15 mouse cellular contexts compared by ENCODE assay signal in the genomic region with DNA sequence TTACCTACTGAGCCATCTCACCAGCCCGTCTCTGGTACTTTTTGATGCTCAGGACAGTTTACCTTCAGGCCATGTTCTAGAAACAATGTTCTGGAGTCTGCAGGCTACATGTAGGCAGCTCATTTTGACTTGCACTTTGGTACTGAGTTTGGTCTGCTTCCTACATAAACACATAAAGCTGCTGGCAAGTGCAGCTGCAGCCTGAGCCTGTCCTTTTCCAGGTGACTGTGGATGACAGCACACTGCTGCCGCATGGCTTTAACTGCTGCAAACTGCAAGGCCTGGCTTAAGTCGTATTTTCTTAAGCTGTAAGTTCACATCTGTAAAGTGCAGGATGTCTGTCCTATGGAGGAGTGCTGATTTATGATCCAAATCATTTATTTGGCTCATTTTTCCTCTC.
"Had no signal": no experiment of that assay in that cellular context is flagged by ENCODE, and none has a peak within 500 bp of the region (broad histone marks: within the 10 kb centered on the region; RNA-seq: fewer than 3 reads in every experiment).

No protein-coding gene starts in this region.

- H3K9me3 ChIP-seq: lung, embryonic 15.5 days; megakaryocyte, embryonic 14.5 days; midbrain, embryonic 12.5 days; neural tube, embryonic 13.5 days had no signal

- H3K9ac ChIP-seq: hindbrain, embryonic 14.5 days; lung, embryonic 15.5 days; midbrain, embryonic 12.5 days; neural tube, embryonic 13.5 days had no signal

- H3K27ac ChIP-seq: hindbrain, embryonic 14.5 days; lung, embryonic 15.5 days; macrophage; midbrain, embryonic 12.5 days had no signal

- H3K36me3 ChIP-seq: lung, embryonic 15.5 days; midbrain, embryonic 12.5 days; neural tube, embryonic 13.5 days had no signal

- DNase-seq: left cerebral cortex, postnatal 4 days; lung, postnatal 14 days; retina, postnatal 1 day; right cerebral cortex, postnatal 14 days; thymus, adult 18-20 months; thymus, postnatal 14 days had no signal

- H3K4me3 ChIP-seq: lung, embryonic 15.5 days; megakaryocyte, embryonic 14.5 days; midbrain, embryonic 12.5 days; neural tube, embryonic 13.5 days had no signal

- H3K4me2 ChIP-seq: hindbrain, embryonic 14.5 days; liver, embryonic 11.5 days; lung, embryonic 15.5 days; midbrain, embryonic 12.5 days; neural tube, embryonic 13.5 days had no signal

- H3K27me3 ChIP-seq: lung, embryonic 15.5 days; megakaryocyte, embryonic 14.5 days; midbrain, embryonic 12.5 days; neural tube, embryonic 13.5 days had no signal

- H3K4me1 ChIP-seq: midbrain, embryonic 12.5 days had no signal

- ATAC-seq: intestine, embryonic 16.5 days; midbrain, embryonic 16.5 days had no signal
